Mouse (Mus musculus) lung, embryonic 15.5 days (tissue): ENCODE results near the gene Ccl9. TPM values are rescaled to one million over a fixed set of nuclear protein-coding genes. Genes with fewer than 3 reads are reported as not detected.
A peak's percentile ranks its signal among the peaks of the same experiment; 100 is the strongest.

ENCODE experiments used
- ATAC-seq: fragments of 200-750 bp; cut with Nextera tagmentation; 2 replicates; pipeline ENCODE4 v1.8.0; 2017; ENCODE audit warnings: moderate number of reproducible peaks, borderline replicate concordance; ENCODE audit not compliant: low FRiP score, low TSS enrichment; ENCODE audit errors: extremely low read depth
- H3K27ac ChIP-seq: fragments of 300-500 bp; sonication (generic); 2 replicates; pipeline ENCODE4 v1.5.1; 2015; ENCODE audit warnings: moderate library complexity, mild to moderate bottlenecking, inconsistent platforms
- H3K27me3 ChIP-seq: fragments of 300-500 bp; sonication (generic); 2 replicates; pipeline ENCODE4 v1.6.1; 2015; ENCODE audit warnings: inconsistent platforms
- H3K36me3 ChIP-seq: fragments of 300-500 bp; sonication (generic); 2 replicates; pipeline ENCODE4 v1.6.1; 2015; ENCODE audit warnings: inconsistent platforms
- H3K4me1 ChIP-seq: fragments of 300-500 bp; sonication (generic); 2 replicates; pipeline ENCODE4 v1.6.1; 2015; ENCODE audit warnings: inconsistent platforms
- H3K4me2 ChIP-seq: fragments of 300-500 bp; sonication (generic); 2 replicates; pipeline ENCODE4 v1.6.1; 2015; ENCODE audit warnings: inconsistent platforms, mild to moderate bottlenecking, moderate library complexity
- H3K4me3 ChIP-seq: fragments of 300-500 bp; sonication (generic); 2 replicates; pipeline ENCODE4 v1.5.1; 2015; ENCODE audit warnings: mild to moderate bottlenecking, inconsistent platforms
- H3K9ac ChIP-seq: fragments of 300-500 bp; sonication (generic); 2 replicates; pipeline ENCODE4 v1.6.1; 2015; ENCODE audit warnings: inconsistent platforms
- H3K9me3 ChIP-seq: fragments of 300-500 bp; sonication (generic); 2 replicates; pipeline ENCODE4 v1.6.1; 2016; ENCODE audit warnings: inconsistent platforms
- WGBS: fragments of 180-500 bp; shearing (Covaris S2); methylation state at CpG from one replicate; pipeline ENCODE4 v1.1.7; 2015; 5-methylcytosine and 5-hydroxymethylcytosine counted together
- polyA plus RNA-seq: library from polyadenylated mRNA; unstranded; fragments of >200 nt; fragmentation: Nextera tagmentation; extraction: Ambion mirVana; gene quantifications from 2 replicates; pipeline ENCODE4 v1.2.1, GENCODE M21; 2015

Gene Ccl9
- polyA plus RNA-seq = 4.9 and 5.4 TPM in 2 replicates

DNA sequence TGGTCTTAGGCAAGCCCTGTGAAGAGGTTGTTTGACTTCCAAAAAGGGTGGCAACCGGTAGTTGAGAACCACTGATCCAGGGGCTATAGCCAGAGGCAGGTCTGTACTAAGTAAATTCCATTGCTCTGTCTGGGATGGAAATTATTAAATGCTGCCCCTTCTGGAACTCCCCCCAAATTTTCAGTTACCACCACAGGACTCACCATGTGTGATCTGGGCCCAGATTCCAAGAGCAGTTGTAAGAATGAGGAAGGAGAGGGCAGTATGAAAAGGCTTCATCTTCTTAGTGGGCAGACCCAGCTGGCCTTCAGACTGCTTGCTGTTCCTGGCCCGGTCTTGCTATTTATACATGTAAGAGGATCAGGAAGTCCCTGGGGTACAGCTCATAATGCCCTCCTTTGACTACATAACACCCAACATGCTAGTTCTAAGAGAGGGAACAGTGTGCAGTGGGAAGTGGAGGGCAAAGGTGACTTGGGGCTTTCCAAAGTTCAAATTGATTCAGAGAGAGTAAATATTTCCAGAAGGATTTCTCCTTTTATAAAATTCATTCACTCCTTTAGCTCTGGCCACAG, at the start of gene Ccl9:
Gene Ccl9 (minus strand): TSS at position 451 of the 575 bp plus-strand sequence.
- Histone ChIP-seq H3K4me2 (no peak within 1 kb of the TSS), H3K9me3 (no peaks in the 10 kb centered on the region), H3K4me3 (no peak within 1 kb of the TSS), H3K27ac (no peak within 1 kb of the TSS), H3K4me1 (0 out of 2 replicates have a peak, but pooled peaks cover 3% of the 10 kb centered on the region), H3K27me3 (no peaks in the 10 kb centered on the region), H3K9ac (no peak within 1 kb of the TSS), H3K36me3 (no peaks in the 10 kb centered on the region)
- WGBS = 50% methylated on average over 2 of the region's 2 CpGs
- no peak for ATAC-seq

DNA sequence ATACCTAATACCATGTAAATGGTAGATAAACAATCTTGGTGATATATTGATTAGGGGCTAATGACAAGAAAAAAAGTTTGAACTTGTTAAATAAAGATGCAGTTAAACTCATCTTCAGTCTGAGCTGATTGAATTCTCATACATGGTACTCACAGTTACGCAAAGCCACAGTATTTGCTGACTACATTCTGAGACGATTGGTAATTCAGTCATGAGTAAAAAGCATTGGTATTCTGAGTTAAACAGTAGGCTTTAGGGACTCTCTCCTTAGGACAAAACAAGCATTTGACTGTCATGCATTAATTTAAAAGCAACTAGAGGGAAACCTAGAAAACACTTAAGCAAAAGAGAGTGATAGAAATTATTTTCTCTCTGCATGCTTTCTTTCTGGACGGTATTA, 45.1 kb upstream of the Ccl9 start:
- H3K4me3 ChIP-seq = no peak overlapping the region
- H3K9me3 ChIP-seq = no peaks in the 10 kb centered on the region
- no peaks in the 10 kb centered on the region for H3K36me3 ChIP-seq
- H3K4me2 ChIP-seq = no peak overlapping the region
- H3K27ac ChIP-seq = no peak overlapping the region
- no peak for ATAC-seq
- no peaks in the 10 kb centered on the region for H3K27me3 ChIP-seq
- H3K4me1 ChIP-seq = no peaks in the 10 kb centered on the region
- H3K9ac ChIP-seq = no peak overlapping the region
- 79% methylated on average over 3 of the region's 3 CpGs for WGBS

DNA sequence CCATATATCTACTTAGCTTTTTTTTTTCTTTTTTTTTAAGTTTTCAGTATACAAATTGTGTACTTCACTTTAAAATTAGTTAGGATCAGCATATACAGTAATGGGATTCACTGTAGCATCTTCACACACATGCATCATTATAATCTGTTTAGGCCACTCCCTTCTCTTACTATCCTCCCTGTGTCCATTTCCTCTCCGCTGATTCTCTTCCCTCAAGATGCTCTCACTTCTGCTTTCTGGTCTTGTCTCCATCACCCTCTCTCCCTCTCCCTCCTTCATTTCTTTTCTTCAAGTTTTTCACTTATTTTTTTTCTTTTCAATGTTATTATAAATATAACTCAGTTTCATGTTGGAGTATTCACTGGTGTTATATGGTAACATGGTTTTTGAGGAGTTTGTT, 40.6 kb upstream of the Ccl9 start:
- Histone ChIP-seq H3K27me3 (no peaks in the 10 kb centered on the region), H3K27ac (no peak overlapping the region), H3K4me3 (no peak overlapping the region), H3K36me3 (no peaks in the 10 kb centered on the region), H3K9me3 (no peaks in the 10 kb centered on the region), H3K9ac (no peak overlapping the region), H3K4me1 (no peaks in the 10 kb centered on the region), H3K4me2 (no peak overlapping the region)
- 91% methylated on average over 1 of the region's 1 CpGs for WGBS
- ATAC-seq = no peak

DNA sequence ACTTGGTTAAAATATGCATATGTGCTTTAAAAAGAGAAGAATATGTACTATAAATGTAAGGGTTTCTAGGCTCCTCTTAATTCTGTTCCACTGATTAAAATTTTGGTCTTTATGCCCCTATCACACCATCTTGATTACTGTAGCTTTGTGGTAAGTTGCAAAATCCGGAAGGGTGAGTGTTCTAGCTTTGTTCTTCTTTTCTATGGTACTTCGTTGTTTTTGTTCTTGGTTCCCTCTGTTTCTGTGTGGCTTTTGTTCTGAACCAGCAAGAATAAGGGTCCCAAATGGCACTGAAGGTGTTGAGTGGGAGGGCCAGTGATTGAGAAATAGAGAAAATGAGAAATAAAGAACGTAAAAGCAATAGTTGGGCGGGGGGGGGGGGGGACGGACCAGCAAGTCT, 39.8 kb upstream of the Ccl9 start:
- no peak overlapping the region for H3K4me2 ChIP-seq
- no peaks in the 10 kb centered on the region for H3K36me3 ChIP-seq
- no peak for ATAC-seq
- no peaks in the 10 kb centered on the region for H3K9me3 ChIP-seq
- no peaks in the 10 kb centered on the region for H3K4me1 ChIP-seq
- H3K9ac ChIP-seq = no peak overlapping the region
- no peak overlapping the region for H3K4me3 ChIP-seq
- no peak overlapping the region for H3K27ac ChIP-seq
- H3K27me3 ChIP-seq = no peaks in the 10 kb centered on the region
- 74% methylated on average over 5 of the region's 5 CpGs for WGBS

DNA sequence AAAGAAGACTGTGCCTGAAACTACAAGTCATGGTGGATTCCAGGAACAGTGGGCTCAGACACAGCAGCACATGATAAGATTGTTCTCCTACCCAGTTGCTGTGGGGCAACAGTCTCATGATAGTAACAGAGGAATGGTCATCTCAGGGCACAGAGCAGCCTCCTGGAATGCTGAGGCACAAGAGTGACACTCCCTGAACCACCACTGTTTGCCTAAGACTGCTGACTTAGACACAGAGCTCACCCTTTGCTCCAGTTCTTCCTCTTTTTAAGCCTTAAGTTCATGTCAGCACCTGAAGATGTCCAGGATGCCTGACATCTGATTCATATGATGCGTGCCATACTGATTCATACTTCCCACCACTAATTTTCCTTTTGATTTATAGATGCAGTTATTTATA, 38.1 kb upstream of the Ccl9 start:
- no peak for ATAC-seq
- no peaks in the 10 kb centered on the region for H3K27me3 ChIP-seq
- no peaks in the 10 kb centered on the region for H3K9me3 ChIP-seq
- WGBS = 100% methylated on average over 1 of the region's 1 CpGs
- no peaks in the 10 kb centered on the region for H3K36me3 ChIP-seq
- H3K9ac ChIP-seq = no peak overlapping the region
- no peaks in the 10 kb centered on the region for H3K4me1 ChIP-seq
- H3K4me3 ChIP-seq = no peak overlapping the region
- H3K27ac ChIP-seq = no peak overlapping the region
- H3K4me2 ChIP-seq = no peak overlapping the region

DNA sequence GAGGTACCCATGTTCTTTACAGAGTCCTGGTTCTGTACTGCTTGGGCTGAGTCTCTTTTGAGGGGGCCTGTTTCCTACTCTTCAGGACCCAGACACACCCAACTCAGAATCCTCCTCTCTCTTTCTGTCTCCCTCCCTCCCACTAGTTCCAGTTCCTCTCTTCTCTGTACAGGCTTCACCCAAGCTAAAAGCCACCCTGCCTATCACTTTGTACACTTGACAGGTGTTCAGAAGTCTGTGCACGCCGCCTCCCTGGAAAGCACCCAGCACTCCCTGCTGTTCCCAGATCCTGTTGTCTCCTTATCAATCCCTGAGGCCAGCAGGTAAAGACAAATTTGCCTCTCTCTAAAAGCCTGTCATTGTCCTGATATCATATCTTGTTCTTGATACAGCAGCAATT, 32.5 kb upstream of the Ccl9 start:
- Histone ChIP-seq H3K27me3 (no peaks in the 10 kb centered on the region), H3K9ac (no peak overlapping the region), H3K4me3 (no peak overlapping the region), H3K27ac (no peak overlapping the region), H3K9me3 (no peaks in the 10 kb centered on the region), H3K4me1 (no peaks in the 10 kb centered on the region), H3K36me3 (no peaks in the 10 kb centered on the region), H3K4me2 (no peak overlapping the region)
- ATAC-seq = no peak
- WGBS = 61% methylated on average over 2 of the region's 2 CpGs

DNA sequence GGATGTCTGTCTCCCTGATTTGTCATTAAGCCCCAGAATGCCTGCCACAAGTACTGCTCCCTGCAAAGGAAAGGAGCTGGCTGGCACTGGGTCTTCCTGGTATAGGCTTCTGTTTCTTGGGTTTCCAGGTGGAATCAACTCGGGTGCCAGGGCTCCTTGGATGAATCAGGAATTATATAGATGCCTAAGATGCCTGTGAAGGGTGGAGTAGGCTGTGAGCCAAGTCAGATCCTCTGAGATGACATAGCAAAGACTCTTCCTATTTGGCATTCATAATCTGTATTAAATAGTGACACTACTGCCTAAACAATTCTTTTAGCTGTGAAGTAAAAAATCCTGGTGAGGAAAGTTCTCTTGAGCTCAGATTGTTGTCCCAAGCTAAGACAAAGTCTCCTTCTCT, 28.0 kb upstream of the Ccl9 start:
- ATAC-seq = no peak
- Histone ChIP-seq H3K9ac (no peak overlapping the region), H3K4me1 (no peaks in the 10 kb centered on the region), H3K27ac (no peak overlapping the region), H3K36me3 (no peaks in the 10 kb centered on the region), H3K4me2 (no peak overlapping the region), H3K27me3 (no peaks in the 10 kb centered on the region), H3K9me3 (no peaks in the 10 kb centered on the region), H3K4me3 (no peak overlapping the region)
- 42% methylated on average over 1 of the region's 1 CpGs for WGBS

DNA sequence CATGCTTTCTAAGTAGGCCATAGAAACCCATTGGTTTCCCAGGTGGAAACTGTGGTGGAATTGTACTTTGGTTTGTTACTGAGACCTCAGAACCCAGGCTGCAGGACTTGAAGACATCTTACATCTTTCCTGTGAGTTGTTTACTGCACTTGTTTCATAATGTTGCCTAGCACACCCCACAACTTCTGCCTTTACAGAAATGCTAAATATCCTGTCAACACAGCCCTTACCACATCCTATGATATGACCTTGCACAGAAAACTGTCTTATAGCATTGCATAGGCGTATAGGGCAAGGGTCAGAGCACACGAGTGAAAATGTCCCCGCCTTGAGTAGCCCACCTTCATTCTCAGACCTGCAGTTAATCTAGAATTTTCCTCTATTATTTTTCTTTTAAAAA, 27.1 kb upstream of the Ccl9 start:
- no peak overlapping the region for H3K4me3 ChIP-seq
- no peaks in the 10 kb centered on the region for H3K9me3 ChIP-seq
- no peaks in the 10 kb centered on the region for H3K4me1 ChIP-seq
- no peak overlapping the region for H3K27ac ChIP-seq
- no peak overlapping the region for H3K4me2 ChIP-seq
- no peak overlapping the region for H3K9ac ChIP-seq
- WGBS = 76% methylated on average over 3 of the region's 3 CpGs
- no peak for ATAC-seq
- no peaks in the 10 kb centered on the region for H3K27me3 ChIP-seq
- no peaks in the 10 kb centered on the region for H3K36me3 ChIP-seq

DNA sequence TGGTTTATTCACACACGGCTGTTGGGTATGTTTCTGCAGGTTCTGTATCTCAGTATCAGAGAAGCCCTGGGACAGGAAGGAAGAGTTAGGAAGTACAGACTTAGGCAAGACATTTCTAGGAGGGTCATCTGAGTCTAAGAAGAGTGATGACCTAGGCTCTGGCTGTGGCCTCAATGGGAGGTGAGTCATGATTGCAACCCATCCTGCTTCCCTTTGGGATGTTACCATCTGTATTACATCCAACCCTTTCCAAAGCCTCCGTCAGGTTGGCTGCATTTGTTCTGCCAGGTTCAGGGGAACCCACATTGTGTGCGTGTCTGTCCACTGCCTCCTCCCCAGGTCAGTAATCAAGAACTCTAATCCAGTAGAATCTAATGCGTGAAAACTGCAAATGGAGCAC, 26.3 kb upstream of the Ccl9 start:
- no peak overlapping the region for H3K4me2 ChIP-seq
- H3K27me3 ChIP-seq = no peaks in the 10 kb centered on the region
- ATAC-seq = no peak
- no peak overlapping the region for H3K4me3 ChIP-seq
- no peaks in the 10 kb centered on the region for H3K9me3 ChIP-seq
- no peak overlapping the region for H3K9ac ChIP-seq
- no peaks in the 10 kb centered on the region for H3K36me3 ChIP-seq
- H3K27ac ChIP-seq = no peak overlapping the region
- H3K4me1 ChIP-seq = no peaks in the 10 kb centered on the region
- 86% methylated on average over 4 of the region's 4 CpGs for WGBS

DNA sequence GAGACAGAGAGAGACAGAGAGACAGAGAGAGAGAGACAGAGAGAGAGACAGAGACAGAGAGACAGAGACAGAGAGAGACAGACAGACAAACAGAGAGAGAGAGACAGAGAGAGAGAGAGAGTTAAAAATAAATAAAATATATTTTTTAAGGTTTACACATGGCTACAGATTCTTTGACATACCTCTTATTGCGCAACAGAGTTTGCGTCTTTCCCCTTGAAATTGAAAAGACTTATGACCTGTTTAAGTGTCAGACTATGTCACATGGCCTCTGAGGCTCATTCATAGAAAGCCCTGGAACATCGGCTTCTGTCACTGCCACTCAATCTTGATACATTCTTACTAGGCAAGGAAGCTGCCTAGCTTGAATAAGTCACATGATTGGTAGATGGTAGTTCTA, 25.0 kb upstream of the Ccl9 start:
- Histone ChIP-seq H3K9ac (no peak overlapping the region), H3K4me3 (no peak overlapping the region), H3K9me3 (no peaks in the 10 kb centered on the region), H3K4me2 (no peak overlapping the region), H3K4me1 (no peaks in the 10 kb centered on the region), H3K27me3 (no peaks in the 10 kb centered on the region), H3K36me3 (no peaks in the 10 kb centered on the region), H3K27ac (no peak overlapping the region)
- no peak for ATAC-seq
- 72% methylated on average over 3 of the region's 3 CpGs for WGBS

DNA sequence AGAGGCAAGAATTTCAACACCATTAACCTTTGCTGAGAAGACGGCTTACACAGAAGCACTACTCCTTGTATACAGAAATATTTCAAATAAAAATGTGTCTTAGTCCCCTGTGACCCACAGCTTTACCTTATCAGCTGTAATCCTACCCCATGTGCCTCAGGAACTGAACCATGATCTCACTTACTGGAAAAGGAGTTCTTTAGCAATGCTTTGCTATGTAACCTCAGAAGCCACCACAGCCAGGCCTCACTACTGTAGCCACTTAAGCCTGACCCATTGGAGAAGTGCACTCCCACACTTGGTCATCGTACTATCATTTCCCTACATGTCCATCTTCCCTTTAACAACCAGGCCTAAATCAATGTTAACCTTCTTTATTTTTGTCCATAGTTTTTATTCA, 22.1 kb upstream of the Ccl9 start:
- no peak overlapping the region for H3K27ac ChIP-seq
- H3K4me1 ChIP-seq = 0 out of 2 replicates have a peak, but pooled peaks cover 4% of the 10 kb centered on the region
- no peak for ATAC-seq
- H3K27me3 ChIP-seq = no peaks in the 10 kb centered on the region
- H3K4me2 ChIP-seq = no peak overlapping the region
- no peak overlapping the region for H3K4me3 ChIP-seq
- H3K36me3 ChIP-seq = no peaks in the 10 kb centered on the region
- no peaks in the 10 kb centered on the region for H3K9me3 ChIP-seq
- WGBS = 60% methylated on average over 2 of the region's 2 CpGs
- no peak overlapping the region for H3K9ac ChIP-seq

DNA sequence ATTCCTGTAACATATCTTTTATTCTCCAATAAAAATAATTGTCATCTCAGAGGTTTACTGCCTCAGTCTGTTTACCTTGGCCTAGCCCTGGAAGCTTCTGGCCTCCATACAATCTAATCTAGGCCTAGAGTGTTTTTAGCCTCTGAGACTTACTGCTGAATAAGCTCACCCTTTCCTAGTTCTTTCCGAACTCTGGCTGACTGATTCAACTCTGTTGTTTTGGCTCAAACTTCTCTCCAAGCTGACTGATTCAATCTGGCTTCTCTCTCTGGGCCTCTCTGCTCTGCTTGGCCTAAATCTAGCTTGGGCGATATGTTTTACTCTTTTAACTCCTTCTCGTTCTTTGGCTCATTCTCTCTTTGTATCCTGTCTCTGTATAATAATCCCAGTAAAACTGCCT, 20.6 kb upstream of the Ccl9 start:
- Histone ChIP-seq H3K36me3 (no peaks in the 10 kb centered on the region), H3K27ac (peak overlapping the region; percentile 73), H3K4me2 (no peak overlapping the region), H3K9ac (no peak overlapping the region), H3K4me1 (0 out of 2 replicates have a peak, but pooled peaks cover 4% of the 10 kb centered on the region), H3K4me3 (no peak overlapping the region), H3K9me3 (no peaks in the 10 kb centered on the region), H3K27me3 (no peaks in the 10 kb centered on the region)
- no peak for ATAC-seq
- 81% methylated on average over 3 of the region's 3 CpGs for WGBS
